Mouse (Mus musculus): ENCODE measurements around the gene Ampd1. TPM values are rescaled to one million over a fixed set of nuclear protein-coding genes. Genes with fewer than 3 reads are reported as not detected.
"Not testable (repeated sequence)": the region's sequence is repeated elsewhere in the genome, so short reads cannot be mapped to it uniquely, and the experiment has no call there.

The Ampd1 gene
- polyA plus RNA-seq, 2 experiments from 2014 or later, result 2.9 to 3.3 TPM

DNA sequence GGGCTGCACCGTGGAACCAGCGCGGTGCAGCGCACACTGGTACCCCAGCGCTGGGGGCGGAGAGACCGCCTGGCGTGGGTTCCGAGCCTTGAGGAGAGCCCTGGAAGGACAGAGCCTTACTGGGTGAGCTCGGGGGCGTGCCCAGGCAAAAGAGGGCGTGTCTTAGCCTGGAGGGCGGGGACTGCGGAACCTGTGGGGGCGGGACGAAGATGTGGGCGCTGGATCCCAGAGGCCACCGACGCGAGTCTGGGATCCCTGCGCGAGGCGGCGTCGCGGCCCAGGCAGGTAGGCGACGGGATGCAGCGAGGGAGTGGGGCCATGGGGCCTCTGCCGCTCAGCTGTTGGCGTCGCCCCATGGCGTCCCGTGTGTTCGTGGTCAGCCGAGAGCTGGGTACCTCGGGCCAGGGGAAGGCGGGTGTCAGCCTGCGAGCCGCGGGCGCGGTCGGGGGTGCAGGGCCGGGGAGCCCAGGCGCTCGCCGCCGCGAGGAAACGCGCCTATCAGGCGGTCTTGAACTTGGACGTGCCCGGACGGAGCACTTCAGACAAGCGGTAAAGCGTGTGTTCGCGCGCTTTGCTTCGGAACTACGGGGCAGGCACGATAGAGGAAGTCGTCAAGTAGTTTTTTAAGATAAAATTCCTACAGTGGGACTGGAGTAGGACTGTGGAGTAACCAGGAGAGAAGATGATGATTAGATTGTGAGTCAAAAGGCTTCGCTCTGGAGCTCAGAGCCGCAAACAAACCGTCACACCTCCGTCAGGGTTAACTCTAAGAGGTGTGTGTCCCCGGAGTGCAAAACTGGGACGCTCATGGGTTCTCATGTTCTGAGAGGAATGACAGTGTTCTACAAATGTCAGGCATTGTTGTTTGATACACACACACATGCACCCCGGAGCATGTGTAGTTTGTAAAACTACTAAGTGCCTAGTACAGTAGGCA is 28.9 kb downstream of the Ampd1 start, which contains the start of gene Dennd2c:
Gene Dennd2c (plus strand): TSS at position 151 of the 937 bp plus-strand sequence.
- ATAC-seq, result peak; percentile 80

DNA sequence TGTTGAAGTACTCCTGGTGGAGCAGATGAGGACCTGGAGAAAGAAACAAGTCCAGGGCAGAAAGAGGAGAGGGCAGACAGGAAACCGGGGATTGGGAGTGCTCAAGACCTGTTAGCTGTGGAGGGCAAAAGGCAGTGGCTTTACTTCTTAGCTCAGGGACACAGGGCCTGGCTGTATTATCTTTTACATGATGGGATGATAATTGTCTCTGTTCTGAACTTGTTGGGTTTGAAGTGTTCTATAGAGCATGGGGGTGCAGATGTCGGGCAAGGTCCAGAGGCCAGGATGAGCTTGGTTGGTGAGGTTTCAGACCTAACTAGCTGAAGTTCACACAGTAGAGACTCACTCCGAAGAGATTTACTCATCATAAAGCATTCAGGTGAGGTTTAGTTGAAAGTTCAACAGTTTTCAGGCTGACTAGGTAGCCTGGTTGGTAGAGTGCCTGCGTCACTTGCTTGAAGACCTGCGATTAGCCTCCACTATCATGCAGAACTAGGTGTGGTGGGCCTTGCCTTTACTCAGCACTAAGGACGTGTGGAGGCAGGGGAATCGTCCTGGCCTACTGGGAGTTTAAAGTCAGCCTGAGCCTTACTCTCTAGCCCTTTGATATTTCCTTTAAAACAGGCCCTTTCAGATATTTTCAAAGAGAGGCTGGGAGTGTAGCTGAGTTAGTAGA is 33.9 kb downstream of the Ampd1 start:
- no peak for ATAC-seq

DNA sequence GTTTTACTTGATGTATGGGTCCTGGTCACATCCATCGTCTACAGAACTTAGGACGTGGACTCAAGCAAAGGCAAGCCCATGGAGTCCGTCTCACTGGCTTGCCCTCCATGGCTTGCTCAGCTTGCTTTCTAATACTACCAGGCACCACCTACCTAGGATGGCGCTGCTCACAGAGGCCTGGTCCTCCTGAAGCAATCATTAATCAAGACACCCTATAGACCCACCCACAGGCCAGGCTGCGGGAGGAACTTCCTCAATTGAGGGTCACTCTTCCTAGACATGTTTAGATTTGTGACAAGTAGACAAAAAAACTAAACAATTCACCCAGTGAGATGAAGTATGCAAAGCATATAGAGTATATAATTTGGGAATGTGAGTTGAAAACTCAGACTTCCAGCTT is 38.4 kb downstream of the Ampd1 start:
- no peak for ATAC-seq

DNA sequence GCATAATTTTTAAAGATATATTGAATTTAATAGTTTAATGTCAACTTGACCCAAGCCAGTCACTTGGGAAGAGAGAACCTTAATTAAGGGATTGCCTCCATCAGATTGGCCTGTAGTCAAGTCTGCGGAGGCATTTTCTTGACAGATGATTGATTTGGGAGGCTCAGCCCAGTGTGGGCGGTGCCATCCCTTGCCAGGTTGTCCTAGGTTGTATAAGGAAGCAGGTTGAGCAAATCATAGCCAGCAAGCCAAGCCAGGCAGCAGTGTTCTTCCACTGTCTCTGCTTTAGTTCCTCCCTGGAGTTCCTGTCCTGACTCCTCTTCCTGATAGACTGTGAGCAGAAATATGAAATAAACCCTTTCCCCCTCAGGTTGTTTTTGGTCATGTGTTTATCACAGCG is 49.8 kb downstream of the Ampd1 start:
- no peak for ATAC-seq

DNA sequence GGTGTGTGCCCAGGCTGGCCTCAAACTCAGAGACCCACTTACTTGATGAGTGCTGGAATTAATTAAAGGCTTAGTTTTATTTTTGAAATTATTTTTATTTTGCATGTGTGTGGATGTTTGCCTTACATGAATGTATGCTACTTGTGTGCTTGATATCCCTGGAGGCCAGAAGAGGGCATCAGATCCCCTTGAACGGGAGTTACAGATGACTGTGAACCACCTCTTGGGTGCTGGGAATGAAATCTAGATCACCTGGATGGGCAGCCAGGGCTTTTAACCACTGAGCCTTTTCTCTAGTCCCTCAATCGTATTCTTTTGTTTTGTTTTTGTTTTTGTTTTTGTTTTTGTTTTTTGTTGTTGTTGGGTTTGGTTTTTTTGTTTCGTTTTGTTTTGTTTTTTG is 52.3 kb downstream of the Ampd1 start:
- no peak for ATAC-seq

DNA sequence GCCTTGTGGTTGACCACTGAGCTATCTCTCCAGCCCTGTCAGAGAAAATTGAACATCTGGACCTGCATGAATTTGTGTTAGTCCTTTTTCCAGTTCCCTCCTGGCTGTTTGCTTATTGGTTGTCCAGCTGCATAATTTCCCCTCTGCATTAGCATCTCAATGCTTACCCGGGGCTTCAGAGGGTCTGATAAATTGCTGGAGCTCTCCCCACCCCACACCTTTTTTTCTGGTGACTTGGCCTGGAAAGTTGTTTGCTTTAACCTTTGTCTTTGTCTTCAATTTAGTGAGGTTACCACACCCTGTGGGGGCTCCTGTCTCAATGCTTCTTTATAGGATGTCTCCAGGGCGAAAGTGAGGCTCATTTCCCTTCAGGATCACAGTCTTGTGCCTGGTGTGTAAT is 53.4 kb downstream of the Ampd1 start:
- ATAC-seq, result no peak

DNA sequence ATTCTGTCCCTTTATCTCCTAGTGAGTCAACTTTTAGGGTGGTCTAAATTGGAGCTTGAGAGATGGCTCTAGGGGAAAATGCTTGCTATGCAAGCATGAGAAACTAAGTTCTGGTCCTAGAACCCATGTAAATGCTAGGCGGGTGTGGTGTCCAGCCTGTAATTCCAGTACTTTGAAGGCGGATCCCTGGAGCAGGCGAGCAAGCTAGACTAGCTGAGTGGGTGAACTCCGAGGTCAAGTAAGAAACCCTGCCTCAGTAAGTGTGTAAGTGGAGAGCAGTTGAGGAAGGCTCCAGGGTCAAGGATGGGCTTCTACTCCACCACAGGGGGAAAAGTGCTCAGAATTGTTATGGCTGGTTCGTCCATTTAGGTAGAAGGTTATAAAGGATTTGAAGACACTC is 53.9 kb downstream of the Ampd1 start:
- ATAC-seq, result no peak

DNA sequence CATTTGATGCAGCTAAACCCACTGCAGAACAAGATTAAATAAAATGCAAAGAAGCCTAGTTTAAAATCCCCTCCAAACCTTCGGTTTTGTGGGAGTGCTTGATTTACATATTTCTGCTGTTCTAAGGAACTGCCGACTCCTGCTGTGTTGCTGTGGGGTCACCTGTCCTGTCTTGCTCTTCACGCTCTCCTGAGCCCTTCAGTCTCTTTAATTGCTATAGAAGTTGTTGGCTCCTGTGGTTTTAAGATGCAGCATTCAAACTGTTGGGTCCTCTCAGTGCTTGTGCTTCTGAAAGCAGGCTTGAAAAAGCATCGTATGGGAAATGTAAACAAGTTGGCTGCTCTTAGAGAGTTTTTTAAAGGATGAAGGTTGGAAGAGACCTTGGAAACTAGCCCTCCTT is 54.4 kb downstream of the Ampd1 start:
- ATAC-seq, result no peak

DNA sequence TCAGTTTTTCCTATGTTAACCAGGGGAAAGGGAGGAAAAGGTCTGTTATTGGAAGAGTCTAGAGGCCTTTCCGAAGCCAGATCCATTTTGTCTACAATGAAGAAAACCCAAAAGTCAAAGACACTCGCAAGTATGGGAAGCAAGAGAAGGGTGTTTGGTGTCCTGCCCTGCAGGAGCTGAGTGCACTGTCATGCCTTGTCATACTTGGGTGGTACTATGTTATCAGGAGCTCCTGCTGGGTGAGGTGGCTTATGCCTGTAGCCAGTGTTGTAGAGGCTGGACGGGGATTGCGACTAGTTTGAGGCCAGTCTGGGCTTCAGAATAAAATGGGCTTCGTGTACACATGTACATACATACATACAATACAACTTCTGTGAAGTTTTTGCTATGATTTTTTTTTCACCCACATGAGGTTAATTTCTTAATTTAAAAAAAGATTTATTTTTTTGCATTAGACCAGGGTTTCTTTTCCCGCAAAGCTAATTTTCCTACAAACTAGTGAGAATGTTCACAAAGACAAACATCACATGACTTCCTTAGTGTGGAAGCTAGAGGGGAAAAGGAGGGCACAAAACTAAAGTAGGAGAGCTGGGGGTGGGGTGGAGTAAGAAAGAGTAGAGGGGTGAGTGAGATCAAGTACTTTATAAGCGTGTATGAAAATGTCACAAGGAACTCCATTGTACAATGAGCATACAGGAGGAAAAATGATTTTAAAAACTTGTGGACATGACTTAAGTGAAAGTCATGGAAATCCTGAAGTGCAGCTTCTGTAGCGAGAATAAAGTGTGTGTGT is 55.7 kb downstream of the Ampd1 start:
- ATAC-seq, result no peak

DNA sequence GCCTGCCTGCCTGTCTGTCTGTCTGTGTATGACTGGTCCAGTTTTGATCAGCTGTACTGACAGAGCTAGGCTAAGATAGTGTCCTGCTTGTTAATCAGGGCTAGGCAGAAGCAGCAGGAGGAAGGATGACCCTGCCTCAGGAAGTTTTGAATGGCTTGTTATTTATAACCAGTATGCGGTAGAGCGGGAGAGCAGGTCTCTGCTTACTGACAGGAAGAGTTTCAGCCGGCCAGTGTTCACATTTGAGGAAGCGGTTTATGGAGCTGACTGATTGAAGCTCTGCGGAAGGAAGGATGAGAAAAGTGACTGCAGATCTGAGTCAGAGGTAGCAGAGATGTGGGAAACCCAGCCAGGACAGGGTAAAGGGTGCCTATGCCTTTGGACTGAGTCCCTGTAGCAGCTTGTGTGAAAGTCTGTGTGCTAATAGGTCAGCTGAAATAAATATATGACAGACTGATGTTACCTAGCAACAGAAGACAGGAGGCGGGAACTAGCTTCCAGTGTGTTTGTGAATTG is 56.5 kb downstream of the Ampd1 start:
- peak; percentile 32 for ATAC-seq

DNA sequence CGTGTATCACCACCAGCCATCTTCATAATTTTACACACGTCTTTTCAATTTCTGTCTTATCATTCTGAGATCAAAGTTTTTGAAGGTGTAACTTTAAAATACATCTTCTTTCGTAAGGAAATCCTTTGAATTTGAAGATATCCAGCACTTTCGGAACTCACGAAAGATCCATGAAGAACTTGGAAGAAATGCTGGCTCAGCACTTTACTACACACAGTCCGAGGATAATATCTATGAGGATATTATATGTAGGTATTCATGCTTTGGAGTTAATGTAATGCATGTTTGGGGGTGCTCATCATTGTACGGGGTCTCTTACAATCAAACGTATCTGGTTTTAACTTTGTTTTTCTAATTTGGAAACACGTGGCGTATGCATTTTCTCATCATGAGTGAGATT is 59.3 kb downstream of the Ampd1 start:
- no peak for ATAC-seq

DNA sequence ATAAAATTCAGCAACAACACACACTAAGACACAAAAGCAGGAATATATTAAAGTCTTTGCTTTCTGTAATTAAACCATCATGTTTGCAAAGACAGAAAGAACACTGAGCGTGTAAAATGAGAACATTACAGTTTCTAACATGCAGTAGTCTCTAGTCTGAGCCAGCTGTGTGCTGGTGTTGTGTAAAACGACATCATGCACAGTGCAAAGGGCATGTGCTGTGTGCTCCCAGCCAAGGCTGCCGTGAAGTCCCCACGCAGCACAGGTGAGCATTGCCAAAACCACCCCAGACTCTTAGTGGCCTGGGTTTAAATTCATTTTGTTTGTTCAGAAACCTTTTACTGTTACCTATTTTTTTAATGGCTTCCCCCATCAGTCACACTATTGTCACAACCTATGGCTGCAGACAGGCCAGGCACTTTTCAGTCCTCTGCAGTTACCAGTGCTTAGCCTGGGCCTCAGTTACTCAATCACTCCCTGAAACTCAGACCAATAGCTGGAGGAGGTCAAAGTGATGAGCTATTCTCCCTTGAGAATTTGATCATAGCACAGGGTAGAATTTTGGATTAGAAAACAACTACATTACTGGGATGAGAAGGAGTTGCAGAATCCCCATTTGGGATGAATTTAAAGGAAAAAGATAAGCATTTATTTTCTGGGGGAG is 62.7 kb downstream of the Ampd1 start:
- no peak for ATAC-seq

DNA sequence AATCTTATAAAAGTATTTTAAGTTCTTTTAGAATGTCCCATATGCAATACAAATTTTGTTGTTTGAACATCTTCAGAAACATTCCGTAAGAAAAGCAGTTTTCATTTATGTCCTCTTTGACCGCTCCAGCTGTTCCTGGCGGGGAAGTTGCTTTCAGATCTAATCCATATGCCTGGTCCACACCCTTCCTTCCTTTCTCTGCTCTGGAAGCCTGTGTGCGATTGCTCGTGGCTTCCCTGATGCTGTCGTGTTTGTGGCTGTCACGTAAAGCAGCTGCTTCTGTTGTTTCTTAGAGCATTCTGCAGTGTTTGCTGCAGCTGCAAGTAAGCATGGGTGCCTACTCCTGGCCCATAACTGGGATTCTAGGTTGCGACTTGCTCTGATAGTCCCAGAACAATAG is 65.2 kb downstream of the Ampd1 start:
- ATAC-seq, result no peak

DNA sequence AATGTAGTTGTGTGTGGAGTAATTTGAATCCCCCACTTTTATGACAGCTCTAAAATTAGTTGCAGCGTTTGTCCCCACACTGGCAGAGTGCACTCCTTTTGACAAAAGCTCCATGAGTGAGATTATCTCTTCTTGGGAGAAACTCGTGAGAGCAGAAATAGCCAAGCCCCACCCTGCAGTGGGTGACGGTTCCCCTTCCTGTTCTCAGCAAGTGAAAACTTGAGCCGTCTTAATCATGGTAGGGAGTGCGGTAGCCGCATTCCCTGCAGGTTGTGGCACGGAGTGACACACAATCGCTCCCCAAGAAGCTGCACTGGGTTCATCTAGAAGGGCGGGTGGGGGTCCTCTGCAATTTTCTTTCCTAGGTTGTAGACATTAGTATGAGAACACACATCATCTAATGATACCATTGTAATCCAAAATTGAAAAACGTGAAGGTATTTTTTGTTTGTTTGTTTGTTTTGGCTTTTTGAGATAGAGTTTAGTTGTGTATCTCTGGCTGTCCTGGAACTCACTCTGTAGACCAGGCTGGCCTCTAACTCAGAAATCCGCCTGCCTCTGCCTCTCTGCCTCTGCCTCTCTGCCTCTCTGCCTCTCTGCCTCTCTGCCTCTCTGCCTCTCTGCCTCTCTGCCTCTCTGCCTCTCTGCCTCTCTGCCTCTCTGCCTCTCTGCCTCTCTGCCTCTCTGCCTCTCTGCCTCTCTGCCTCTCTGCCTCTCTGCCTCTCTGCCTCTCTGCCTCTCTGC is 66.5 kb downstream of the Ampd1 start:
- ATAC-seq, result not testable (repeated sequence)

DNA sequence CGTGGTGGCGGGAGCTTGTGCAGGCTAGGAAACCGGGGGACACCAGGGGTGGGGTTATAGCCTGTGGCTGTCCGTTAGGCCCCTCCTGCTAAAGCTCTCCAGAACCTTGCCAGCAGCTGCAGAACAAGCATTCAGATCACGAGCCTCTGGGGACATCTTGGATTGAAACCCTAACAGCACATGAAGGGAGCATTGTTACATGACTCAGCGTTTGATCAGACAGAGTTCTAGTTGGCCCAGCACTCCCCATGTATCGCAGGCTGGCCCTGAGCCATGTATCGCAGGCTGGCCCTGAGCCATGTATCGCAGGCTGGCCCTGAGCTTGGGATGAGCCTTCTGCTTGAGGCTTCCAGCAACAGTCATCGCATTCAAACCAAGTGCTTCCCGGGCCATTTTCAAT is 67.5 kb downstream of the Ampd1 start:
- no peak for ATAC-seq

DNA sequence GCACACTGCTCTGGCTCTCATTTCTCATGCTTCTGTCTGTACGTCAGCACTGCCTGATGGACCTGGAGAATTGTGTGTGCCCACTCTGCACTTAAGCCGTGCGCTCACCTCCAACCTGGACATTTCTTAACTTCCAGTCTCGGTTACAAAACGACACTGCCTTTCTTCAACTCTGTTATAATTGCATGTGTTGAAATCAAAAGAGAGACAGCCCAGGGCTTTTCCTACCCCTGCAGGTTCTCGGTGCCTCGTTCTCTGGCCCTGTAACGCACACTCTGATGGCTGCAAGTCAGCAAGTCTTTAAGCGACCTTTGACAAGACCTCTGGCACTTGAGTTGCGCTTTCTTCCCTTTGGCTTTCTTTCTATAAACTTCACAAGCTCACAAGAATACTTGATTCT is 68.6 kb downstream of the Ampd1 start:
- no peak for ATAC-seq

DNA sequence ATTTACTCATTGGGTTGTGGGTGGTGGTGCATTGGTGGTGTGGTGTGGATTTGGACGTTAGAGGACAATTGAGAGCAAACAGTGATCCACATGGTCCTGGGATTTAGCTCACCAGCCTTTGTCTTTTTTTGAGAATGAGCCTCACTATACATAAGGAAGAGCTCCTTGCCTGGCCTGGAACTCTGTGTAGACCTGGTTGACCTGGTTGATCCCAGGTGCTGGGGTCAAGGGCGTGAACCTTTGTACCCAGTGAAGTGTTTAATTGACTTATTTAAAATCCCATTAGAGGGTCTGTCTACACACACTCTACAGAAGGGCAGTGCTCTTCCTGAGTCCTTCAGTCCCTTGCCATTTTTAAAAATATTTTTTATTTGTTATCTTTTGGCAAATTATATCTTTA is 71.5 kb downstream of the Ampd1 start:
- ATAC-seq, result no peak

DNA sequence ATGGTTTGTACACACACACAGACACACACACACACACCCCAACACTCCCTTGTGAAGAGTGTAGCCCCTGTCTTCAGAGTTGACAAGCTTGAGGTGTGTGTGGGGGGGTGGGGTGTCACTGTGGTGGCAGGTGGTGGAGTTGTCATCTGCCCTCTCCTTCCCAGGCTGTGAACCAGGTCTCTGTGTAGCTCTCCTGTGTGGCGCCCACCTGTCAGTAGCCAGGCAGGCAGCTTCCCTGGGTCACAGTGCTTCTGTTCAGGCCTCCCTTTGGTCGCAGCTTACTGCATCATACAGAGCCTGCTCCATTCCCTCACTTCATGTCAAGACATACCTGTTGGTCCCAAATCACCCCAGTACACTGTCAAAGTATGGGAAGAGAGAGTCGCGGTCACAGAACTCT is 72.0 kb downstream of the Ampd1 start:
- no peak for ATAC-seq

DNA sequence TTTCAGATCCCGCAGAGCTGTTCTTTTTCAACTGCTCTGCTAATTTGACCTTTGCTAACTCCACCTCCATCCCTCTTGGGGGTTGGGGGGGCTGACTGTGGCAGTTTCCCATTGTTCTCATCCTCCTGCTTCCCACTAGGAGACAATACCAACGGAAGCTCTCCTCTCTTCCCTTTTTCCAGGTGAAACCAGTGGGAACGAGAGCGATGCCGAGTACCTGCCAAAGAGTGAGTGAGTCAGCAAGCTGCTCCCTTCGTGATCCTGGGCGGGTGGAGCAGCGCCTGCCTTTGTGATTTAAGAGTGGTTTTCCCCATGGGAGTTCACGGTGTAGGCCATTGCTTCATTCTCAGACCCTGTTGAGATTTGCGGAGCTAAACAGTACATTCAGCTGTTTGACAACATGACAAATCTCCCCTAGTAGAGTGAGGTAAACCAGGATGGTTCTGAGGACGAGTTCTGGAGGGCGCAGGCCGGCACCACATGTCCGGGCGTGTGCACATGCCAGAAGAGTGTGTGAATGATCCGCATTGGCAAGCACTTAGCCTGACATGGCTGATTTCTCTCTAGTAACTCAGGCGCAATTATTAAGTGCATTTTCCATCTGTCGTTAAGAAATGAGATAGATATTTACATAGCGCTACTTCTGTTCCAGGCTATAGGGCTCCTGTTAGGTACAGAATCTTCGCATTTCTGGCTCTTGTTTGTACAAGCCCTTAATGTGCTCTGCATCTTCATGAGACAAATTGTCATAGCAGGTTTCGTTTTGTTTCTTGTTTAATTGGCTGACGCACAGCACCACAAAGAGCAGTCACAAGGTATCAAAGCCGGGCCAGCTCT is 72.7 kb downstream of the Ampd1 start:
- no peak for ATAC-seq

DNA sequence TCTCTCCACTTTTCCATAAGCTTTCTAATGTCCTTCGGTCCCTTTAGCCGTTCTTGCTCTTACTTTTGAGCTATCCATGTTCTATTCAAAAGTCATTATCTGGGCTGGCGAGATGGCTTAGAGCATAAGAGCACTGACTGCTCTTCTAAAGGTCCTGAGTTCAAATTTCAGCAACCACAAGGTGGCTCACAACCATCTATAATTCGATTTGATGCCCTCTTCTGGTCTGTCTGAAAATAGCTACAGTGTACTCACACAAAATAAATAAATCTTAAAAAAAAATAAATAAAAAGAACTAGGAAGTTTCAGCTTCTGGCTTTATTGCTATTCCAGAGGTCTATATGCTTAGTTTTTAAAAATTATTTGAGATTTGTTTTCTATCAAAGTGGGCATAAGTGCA is 74.0 kb downstream of the Ampd1 start:
- ATAC-seq, result no peak

DNA sequence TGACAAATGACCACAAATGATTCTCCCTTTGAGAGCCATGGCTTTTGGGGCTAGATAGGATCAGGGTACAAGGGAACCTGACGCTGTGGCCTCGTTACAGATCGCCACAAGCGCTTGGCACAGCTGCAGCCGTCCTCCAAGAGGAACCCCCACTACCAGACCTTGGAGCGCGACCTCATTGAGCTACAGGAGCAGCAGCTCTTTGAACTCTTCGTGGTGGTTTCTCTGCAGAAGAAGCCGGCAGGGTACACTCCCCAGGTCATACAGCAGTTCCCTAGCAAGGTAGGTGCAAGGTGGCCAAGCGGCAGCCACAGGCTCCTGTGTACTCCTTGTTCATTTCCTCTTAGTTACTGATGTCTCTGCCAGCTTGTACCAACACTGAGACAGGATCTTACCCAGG is 75.1 kb downstream of the Ampd1 start:
- ATAC-seq, result no peak
